Mouse (Mus musculus) gastrocnemius, adult 18-20 months (tissue): ENCODE results near the gene Heca. TPM values are rescaled to one million over a fixed set of nuclear protein-coding genes. Genes with fewer than 3 reads are reported as not detected.
A peak's percentile ranks its signal among the peaks of the same experiment; 100 is the strongest.
"Not testable (repeated sequence)": the region's sequence is repeated elsewhere in the genome, so short reads cannot be mapped to it uniquely, and the experiment has no call there.

Source experiments
- DNase-seq: peaks from one replicate; pipeline ENCODE4 v3.0.0; 2021; ENCODE audit warnings: low spot score
- long read RNA-seq, 2 experiments: library from polyadenylated mRNA; stranded (forward); transcript quantifications; one replicate each; pipeline ENCODE4 v2.0.0; 2021
- total RNA-seq, 2 experiments: library from RNA; stranded (reverse); gene quantifications; 2 replicates each; pipeline ENCODE4 v1.2.3; 2021

The Heca gene
- 10 to 100 TPM; 16.3 to 22.2 TPM for total RNA-seq
- long read RNA-seq, experiment 1, full-length matches to known transcripts, result 25 of 37 reads
- long read RNA-seq, experiment 1, partial matches to known transcripts, result 3 of 37 reads
- long read RNA-seq, experiment 1, other reads (novel, unspliced or antisense), result 9 of 37 reads
- long read RNA-seq, experiment 2, full-length matches to known transcripts, result 32 of 37 reads
- long read RNA-seq, experiment 2, partial matches to known transcripts, result 1 of 37 reads
- long read RNA-seq, experiment 2, other reads (novel, unspliced or antisense), result 4 of 37 reads

DNA sequence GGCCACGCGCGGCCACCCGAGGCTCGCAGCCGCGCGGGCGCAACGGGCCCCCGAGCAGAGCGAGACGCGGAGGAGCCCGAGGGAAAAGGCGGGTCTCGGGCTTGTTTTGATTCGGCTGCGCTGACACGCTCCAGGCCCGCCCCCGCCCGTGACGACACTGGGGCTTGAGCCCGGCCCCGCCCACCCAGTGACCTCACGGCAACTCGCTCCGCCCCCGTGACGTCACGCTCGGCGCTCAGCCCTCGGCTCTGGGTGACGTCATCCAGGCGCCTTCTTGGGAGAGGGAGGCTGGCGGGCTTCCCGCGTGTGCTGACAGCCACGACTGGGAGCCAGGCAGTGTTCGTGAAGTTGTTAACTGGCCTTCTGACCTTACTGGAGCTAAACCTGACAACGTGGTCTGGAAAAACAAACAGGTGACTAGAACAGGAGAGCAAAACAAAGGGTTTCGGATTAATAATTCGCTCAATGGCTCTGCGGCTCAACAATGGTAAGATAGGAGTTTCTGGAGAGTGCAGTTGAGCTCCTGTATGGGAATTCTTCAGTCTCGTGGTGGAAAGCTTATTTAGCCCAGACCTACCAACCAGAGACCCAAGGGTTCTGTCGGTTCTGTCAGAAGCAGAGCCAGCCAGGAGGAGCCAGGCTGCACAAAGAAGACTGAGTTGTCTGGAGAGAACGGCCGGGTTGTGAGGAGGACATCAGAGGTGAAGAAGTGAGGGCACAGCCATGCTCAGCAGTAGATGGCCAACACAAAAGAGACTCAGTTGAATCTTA lies at the start of gene Heca:
TSS of gene Heca (minus strand) at position 108 of the 771 bp plus-strand sequence.
- peak; percentile 83 for DNase-seq

GRCm38 (mm10) chr10:17990576-17990975 lies 42.7 kb upstream of the Heca start:
- DNase-seq, result no peak

DNA sequence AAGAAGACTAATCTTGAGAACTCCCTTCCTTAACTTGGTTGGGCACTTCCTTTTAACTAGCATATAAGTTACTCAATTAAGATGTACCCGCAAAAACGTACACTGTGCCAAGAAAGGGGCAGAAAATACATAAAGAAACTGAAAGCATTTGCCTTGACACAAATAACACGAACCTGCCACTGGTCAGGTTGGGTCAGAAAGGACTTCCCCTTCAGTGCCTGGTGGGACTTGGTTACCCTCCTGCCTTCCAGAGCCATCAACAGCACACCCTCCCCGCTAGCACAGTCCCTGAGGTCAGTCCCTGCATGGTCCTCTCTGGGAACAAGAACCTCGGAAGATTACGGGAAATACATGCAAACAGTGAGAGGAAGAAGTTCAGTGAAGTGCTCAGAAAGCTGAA lies 41.3 kb upstream of the Heca start:
- no peak for DNase-seq

GRCm38 (mm10) chr10:17987823-17988423 lies 40.1 kb upstream of the Heca start:
- no peak for DNase-seq

DNA sequence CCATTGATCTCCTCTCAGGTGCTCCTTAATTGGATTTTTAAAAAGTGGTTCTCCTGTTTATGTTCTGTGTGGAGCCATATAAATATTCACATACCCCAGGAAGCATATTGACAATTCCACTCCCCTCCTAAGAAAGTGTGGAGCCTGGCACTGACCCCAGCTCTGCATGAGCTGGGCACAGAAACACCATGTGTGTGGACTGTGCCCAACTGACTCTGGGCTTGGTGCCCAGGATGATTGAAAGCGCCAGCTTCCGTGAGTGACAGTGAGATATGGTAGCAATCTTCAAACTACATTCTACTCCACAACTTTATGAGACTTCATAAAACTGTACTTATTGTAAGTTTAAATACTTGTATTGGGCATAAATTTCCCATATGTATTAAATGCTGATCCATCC lies 35.4 kb upstream of the Heca start:
- DNase-seq, result peak; percentile 68

DNA sequence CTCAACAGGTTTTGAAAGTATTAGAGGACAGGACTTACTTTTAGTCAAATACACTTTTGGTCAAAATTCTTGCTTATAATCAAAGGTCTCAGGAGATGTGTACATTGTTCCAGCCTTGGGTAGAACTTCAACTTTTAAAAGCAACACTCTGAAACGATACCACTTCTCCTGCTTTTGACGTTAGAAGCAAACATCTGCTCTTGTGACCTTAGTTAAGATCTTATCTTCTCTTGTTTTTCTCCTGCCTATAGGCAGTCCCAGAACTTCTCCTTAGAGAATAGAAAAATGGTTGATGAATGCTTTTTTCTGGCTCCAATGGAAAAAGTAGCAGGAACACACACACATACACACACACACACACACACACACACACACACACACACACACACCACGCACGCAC lies 18.2 kb upstream of the Heca start:
- DNase-seq, result no peak

DNA sequence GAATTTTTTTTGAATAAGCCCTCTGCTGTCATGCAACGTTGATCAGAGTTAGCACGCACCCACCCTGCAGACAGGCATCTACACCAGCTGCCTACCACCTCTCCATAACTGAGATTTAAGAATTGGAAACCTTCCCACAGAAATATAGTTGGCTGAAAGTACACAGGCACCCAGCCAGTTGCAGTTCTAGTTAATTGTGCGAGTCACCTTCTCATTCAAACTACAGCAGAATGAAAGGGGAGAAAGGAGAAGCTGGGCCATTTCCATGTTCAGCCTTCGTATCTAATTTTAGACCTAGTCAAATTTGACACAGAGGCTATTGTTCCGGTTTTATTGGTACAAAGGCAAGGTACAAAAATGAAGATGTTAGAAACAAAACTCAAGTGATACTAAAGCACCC lies 2.9 kb upstream of the Heca start:
- no peak for DNase-seq

DNA sequence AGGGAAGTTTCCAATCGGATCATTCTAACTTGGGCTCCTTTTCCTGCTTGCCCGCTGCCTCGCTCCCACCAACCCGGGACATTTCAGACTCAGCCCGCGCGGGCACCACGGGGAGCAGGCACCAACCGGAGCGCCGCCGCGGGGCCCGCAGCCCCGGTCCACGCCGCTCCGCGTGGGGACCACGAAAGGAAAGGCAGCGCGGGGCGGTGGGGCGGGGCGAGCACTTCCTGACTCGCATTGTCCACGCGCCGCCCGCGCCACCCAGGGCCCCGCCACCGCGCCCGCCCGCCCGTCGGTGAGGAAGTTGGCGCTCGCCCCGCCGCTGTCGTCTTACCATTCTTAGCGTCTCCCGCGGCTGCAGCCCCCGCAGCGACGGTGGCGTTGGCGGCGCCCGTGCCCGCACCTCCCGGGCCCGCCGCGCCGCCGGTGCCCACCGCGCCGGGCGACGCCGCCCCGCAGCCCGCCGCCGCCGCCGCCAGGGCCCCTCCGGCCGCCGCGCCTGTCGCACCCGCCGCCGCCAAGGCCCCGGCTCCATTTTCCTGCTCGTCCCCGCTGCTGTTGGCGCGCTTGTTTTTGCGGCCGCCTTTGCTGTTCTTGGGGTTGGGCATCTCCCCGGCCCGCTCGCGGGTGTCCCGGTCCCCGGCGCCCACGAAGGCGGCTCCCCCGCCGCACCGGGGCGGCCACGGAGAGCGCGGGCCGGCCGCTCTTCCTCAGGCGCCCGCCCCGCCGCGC lies 526 bp downstream of the Heca start:
- DNase-seq, result peak; percentile 63

DNA sequence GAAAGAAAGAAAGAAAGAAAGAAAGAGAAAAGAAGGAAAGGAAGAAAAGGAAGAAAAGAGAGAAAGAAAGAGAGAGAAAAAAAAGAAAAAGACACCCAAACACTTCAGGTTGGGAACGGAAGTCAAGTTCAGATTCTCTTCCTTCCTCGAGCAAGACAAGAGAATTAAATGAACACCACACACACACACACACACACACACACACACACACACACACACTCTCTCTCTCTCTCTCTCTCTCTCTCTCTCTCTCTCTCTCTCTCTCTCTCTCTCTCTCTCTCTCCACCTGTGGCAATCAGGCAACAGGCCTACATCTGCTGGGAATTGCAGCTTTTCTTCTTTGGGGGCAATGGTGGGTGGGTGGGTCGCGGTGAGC lies 1.1 kb downstream of the Heca start:
- not testable (repeated sequence) for DNase-seq

- DNase-seq, result no peak
Measured at GRCm38 (mm10) chr10:17946046-17946445, 1.8 kb downstream of the Heca start.

DNA sequence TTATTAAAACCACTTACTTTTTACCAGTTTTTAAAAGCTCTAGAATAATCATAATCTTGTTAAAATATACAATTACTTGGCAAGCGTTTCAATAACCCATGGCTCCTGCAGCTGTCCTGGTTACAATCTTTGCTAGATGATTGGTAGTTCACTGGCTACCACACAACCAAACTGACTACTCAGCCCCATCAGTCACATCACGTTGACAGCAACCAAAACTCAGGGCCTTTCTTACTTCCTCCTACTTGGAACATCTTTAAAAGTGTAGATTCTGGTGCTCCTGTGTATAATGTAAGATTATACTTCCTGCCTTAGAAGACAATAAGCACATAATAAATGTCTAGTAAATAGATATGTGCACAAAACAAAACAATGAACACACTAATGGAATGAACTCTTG lies 14.2 kb downstream of the Heca start:
- DNase-seq, result no peak

GRCm38 (mm10) chr10:17932131-17932530 lies 15.7 kb downstream of the Heca start:
- DNase-seq, result peak; percentile 55

DNA sequence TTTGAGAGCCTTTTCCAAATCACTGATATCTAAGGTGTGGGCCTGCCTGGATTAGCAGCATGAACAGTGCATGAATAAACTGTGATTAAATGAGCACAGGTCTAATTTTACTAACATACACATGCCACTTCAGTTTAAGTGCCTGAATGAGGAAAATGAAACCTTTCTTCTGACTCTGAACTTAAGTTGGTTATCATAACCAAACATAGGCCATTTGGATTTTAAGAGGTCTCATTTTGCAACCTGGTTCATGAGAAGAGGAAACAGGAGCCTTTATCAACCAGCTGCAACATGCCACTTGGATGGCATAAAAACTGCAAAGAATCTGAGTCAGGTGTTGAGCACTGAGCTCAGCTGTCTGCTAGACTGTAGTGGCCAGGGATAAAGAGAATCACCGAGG lies 16.7 kb downstream of the Heca start:
- DNase-seq, result no peak

DNA sequence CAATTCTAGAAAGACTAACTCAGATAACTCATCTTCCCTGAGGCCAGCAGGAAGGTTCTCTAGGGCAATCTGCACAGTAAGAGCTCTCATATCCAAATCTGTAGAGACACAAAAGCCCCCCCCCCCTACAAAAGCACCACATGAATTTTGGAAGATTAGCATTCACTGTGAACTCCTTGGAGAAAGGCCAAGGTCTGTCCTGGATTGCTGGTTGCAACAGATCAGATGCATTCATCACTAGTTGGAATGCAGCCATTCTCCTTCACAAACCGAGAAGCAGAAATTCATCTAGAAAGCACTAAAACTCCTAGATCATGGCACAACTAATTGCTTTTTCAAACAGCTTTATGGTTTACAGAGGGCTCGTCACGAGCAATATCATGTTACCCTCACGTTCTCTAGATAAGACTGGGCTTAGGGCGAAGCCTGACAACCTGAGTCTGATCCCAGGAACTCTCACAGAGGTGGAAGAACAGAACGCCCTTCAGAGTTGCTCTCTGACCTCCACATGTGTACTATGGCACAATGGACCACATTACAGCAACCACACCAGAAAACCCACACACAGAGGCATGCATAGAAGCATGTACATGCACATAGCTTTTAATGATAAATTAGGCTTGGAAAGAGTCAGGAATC lies 17.3 kb downstream of the Heca start:
- DNase-seq, result peak; percentile 39

GRCm38 (mm10) chr10:17925200-17925599 lies 22.7 kb downstream of the Heca start:
- peak; percentile 15 for DNase-seq

- no peak for DNase-seq
Measured at GRCm38 (mm10) chr10:17924166-17924565, 23.7 kb downstream of the Heca start.

- no peak for DNase-seq
Measured at GRCm38 (mm10) chr10:17921381-17921780, 26.5 kb downstream of the Heca start.

- no peak for DNase-seq
Measured at GRCm38 (mm10) chr10:17919971-17920370, 27.9 kb downstream of the Heca start.

- no peak for DNase-seq
Measured at GRCm38 (mm10) chr10:17919032-17919431, 28.8 kb downstream of the Heca start.

GRCm38 (mm10) chr10:17908731-17909130 lies 39.1 kb downstream of the Heca start:
- no peak for DNase-seq

- DNase-seq, result not testable (repeated sequence)
Measured at GRCm38 (mm10) chr10:17906405-17906804, 41.5 kb downstream of the Heca start.
